Mouse (Mus musculus) lung, adult 2 months (tissue): Measurements from ENCODE around the gene Pnkp.

Experiments
- CTCF ChIP-seq: fragments of 200-500 bp; IDR thresholded peaks from 2 replicates; pipeline ENCODE4 v1.5.1; 2011; ENCODE audit warnings: mild to moderate bottlenecking, low read length, control low read depth; ENCODE audit not compliant: insufficient read depth
- POLR2A ChIP-seq: fragments of 200-500 bp; IDR thresholded peaks from 2 replicates; pipeline ENCODE4 v1.6.1; 2011; ENCODE audit warnings: low read depth, mild to moderate bottlenecking, control low read depth, low read length, borderline replicate concordance; ENCODE audit errors: extremely low read depth

DNA sequence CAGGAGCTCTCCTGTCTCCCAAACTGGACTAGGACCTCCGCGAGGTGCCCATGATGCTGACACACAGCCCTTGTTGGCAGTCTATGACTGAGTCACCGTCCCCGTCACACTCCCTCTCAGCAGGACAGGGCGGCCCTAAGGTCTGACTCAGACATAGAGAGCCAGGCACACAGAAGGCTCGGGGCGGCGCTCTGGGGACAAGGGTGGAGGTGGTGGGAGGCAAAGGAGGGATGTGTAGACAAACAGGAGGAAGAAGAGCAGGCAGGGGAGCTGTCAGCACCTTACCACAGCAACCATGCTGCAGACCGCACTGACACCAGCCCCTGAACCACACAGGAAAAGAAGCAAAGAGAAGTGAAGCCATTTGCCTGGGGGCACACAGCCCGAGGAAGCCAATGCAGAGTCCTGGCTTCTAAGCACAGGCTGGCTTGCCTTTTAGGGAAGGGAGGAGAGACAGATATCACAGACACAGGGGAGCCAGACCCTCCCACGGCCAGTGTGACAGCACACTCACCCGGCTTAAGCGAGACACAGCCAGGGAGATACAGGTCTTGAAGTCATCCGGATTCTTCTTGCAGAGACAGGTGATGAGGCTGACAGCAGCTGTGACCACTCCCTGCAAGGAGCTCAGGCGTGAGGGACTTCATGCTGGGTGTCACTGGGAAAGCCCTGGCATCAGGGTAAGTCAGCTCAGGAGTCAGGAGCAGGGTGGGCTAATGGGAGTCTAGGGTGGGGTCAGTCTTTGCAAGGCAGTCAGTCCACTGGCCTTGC, 52.0 kb downstream of the Pnkp start:
- no peak for TF ChIP-seq CTCF
- no peak for TF ChIP-seq POLR2A
